Mouse (Mus musculus): ENCODE data around the gene Tmem87b.

Gene Tmem87b

GRCm38 (mm10) chr2:128885225-128885811, 67.4 kb downstream of the Tmem87b start:
- intact Hi-C loops (cut with DNase I) = loop anchor here (10.0 kb wide), 1 partner anchor 369 kb away; no protein-coding TSS in a partner anchor

DNA sequence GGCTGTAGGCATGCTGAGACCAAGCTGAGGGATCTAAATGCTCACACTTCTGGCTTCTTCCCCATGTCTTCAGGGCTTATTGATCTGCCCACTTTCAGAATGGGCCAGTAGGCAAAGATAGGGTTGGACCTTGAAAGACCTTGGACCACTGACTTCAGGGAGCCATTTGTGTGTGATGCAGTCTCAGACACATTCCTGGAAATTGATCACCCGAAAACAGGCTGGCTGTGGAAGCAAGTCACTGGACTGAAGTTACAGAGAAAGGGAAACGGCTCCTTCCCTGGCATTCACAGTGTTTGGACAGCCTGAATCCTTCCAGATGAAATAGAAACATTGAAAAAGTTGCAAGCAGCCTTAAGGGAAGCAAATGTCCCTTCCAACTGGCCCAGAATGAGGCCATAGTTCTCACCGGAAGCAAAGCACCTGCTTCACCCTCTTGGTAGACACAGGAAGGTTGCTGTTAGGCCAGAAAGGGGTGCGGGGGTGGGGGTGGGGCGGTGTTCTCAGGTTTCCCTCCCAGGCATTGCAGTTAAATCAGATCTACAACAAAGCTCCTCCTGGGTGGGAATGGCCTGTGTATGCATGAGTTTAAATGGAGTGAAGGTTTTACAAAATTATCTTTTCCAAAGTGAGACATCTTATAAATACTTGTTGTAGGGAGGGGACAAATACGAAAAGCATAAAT, 70.1 kb downstream of the Tmem87b start:
- intact Hi-C loops (cut with DNase I) = loop anchor here (10.0 kb wide), 1 partner anchor 367 kb away; no protein-coding TSS in a partner anchor

- intact Hi-C loops (cut with DNase I) = no loop called here
Measured at GRCm38 (mm10) chr2:128890661-128891335, 72.9 kb downstream of the Tmem87b start.

DNA sequence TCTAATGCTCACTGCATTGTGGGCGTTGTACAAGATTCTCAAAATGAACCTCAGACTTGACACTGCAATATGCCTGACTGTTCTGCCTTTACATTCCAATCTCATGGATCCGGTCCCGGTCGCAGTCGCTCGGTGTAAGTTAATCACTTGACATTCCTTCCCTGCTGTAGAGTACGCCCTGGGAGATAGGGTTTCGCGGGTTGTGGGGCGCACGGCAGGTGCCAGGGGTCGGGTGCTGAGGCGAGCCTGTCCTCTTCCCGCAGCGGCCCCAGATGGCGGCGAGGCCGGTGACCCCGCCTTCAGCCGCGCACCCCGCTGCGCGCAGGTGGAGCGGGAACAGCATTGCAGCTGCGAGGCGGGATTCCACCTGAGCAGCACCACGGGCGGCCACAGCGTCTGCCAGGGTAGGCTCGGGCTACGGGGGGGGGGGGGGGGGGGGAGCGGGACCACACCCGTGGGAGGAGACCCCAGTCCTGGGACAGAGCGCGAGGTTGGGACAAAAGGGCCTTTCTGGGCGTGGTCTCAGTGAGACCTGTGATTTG, 74.3 kb downstream of the Tmem87b start:
- intact Hi-C loops (cut with DNase I) = no loop called here

GRCm38 (mm10) chr2:128902843-128903242, 84.9 kb downstream of the Tmem87b start:
- intact Hi-C loops (cut with DNase I) = no loop called here

- intact Hi-C loops (cut with DNase I) = no loop called here
Measured at GRCm38 (mm10) chr2:128903661-128904060, 85.7 kb downstream of the Tmem87b start.
